Mouse (Mus musculus): Measurements from ENCODE around the gene Arl3. TPM values are rescaled to one million over a fixed set of nuclear protein-coding genes. Genes with fewer than 3 reads are reported as not detected.

Gene Arl3
- polyA plus RNA-seq, 1 experiment from 2014 or later = 91.8 TPM

GRCm38 (mm10) chr19:46495136-46495535 is 77.9 kb downstream of the Arl3 start:
- no peak overlapping the region for H3K4me2 ChIP-seq
- no peak overlapping the region for H3K9ac ChIP-seq
- 71% methylated on average over 8 of the region's 8 CpGs for WGBS
- no peak overlapping the region for H3K27ac ChIP-seq
- peaks cover 13% of the 10 kb centered on the region for H3K4me1 ChIP-seq (replicated peaks)
- ATAC-seq (replicated peaks; ENCODE audit: insufficient number of reproducible peaks, insufficient read depth, low FRiP score, low read depth) = no peak
- H3K9me3 ChIP-seq (replicated peaks) = no peaks in the 10 kb centered on the region
- H3K36me3 ChIP-seq = no peaks in the 10 kb centered on the region
- H3K27me3 ChIP-seq = no peaks in the 10 kb centered on the region
- H3K4me3 ChIP-seq = no peak overlapping the region

GRCm38 (mm10) chr19:46490634-46491033 is 82.4 kb downstream of the Arl3 start:
- no peak overlapping the region for H3K9ac ChIP-seq
- peaks cover 45% of the 10 kb centered on the region for H3K4me1 ChIP-seq (replicated peaks)
- no peak overlapping the region for H3K4me2 ChIP-seq
- no peak for ATAC-seq (replicated peaks; ENCODE audit: insufficient number of reproducible peaks, insufficient read depth, low FRiP score, low read depth)
- WGBS = 5% methylated on average over 2 of the region's 2 CpGs
- no peak overlapping the region for H3K4me3 ChIP-seq
- H3K27me3 ChIP-seq = no peaks in the 10 kb centered on the region
- H3K9me3 ChIP-seq (replicated peaks) = no peaks in the 10 kb centered on the region
- peak overlapping the region; percentile 12; the same call in 1 of the 2 replicates for H3K27ac ChIP-seq
- no peaks in the 10 kb centered on the region for H3K36me3 ChIP-seq

- peaks cover 55% of the 10 kb centered on the region for H3K4me1 ChIP-seq (replicated peaks)
- WGBS = 75% methylated on average over 1 of the region's 1 CpGs
- H3K4me3 ChIP-seq = no peak overlapping the region
- H3K27me3 ChIP-seq = no peaks in the 10 kb centered on the region
- no peak overlapping the region for H3K9ac ChIP-seq
- no peak overlapping the region for H3K4me2 ChIP-seq
- no peaks in the 10 kb centered on the region for H3K9me3 ChIP-seq (replicated peaks)
- H3K36me3 ChIP-seq = no peaks in the 10 kb centered on the region
- ATAC-seq (replicated peaks; ENCODE audit: insufficient number of reproducible peaks, insufficient read depth, low FRiP score, low read depth) = no peak
- H3K27ac ChIP-seq = no peak overlapping the region
Observed at GRCm38 (mm10) chr19:46489448-46489847, 83.5 kb downstream of the Arl3 start.

- H3K4me2 ChIP-seq = no peak overlapping the region
- ATAC-seq (replicated peaks; ENCODE audit: insufficient number of reproducible peaks, insufficient read depth, low FRiP score, low read depth) = no peak
- no peaks in the 10 kb centered on the region for H3K36me3 ChIP-seq
- peaks cover 82% of the 10 kb centered on the region for H3K4me1 ChIP-seq (replicated peaks)
- H3K9me3 ChIP-seq (replicated peaks) = no peaks in the 10 kb centered on the region
- 40% methylated on average over 2 of the region's 2 CpGs for WGBS
- H3K9ac ChIP-seq = no peak overlapping the region
- peak overlapping the region; percentile 23 for H3K27ac ChIP-seq
- no peak overlapping the region for H3K4me3 ChIP-seq
- no peaks in the 10 kb centered on the region for H3K27me3 ChIP-seq
Observed at GRCm38 (mm10) chr19:46486709-46487108, 86.3 kb downstream of the Arl3 start.

GRCm38 (mm10) chr19:46485847-46486246 is 87.2 kb downstream of the Arl3 start:
- Histone ChIP-seq H3K9ac (0 out of 2 replicates have a peak overlapping the region, but pooled peaks have one; percentile 14), H3K4me2 (no peak overlapping the region), H3K4me3 (no peak overlapping the region), H3K27ac (peak overlapping the region; percentile 93), H3K27me3 (no peaks in the 10 kb centered on the region), H3K9me3 (replicated peaks) (no peaks in the 10 kb centered on the region), H3K4me1 (replicated peaks) (peaks cover 88% of the 10 kb centered on the region), H3K36me3 (no peaks in the 10 kb centered on the region)
- ATAC-seq (replicated peaks; ENCODE audit: insufficient number of reproducible peaks, insufficient read depth, low FRiP score, low read depth) = no peak
- 58% methylated on average over 9 of the region's 9 CpGs for WGBS

GRCm38 (mm10) chr19:46484518-46484917 is 88.5 kb downstream of the Arl3 start:
- Histone ChIP-seq H3K4me1 (replicated peaks) (peaks cover 90% of the 10 kb centered on the region), H3K4me3 (no peak overlapping the region), H3K36me3 (no peaks in the 10 kb centered on the region), H3K4me2 (no peak overlapping the region), H3K9me3 (replicated peaks) (no peaks in the 10 kb centered on the region), H3K27ac (peak overlapping the region; percentile 93), H3K9ac (peak overlapping the region; percentile 27; the same call in 1 of the 2 replicates), H3K27me3 (no peaks in the 10 kb centered on the region)
- 17% methylated on average over 5 of the region's 5 CpGs for WGBS
- ATAC-seq (replicated peaks; ENCODE audit: insufficient number of reproducible peaks, insufficient read depth, low FRiP score, low read depth) = peak; percentile 71

GRCm38 (mm10) chr19:46483701-46484328 is 89.2 kb downstream of the Arl3 start:
- WGBS = 70% methylated on average over 15 of the region's 15 CpGs
- Histone ChIP-seq H3K27ac (peak overlapping the region; percentile 93), H3K36me3 (no peaks in the 10 kb centered on the region), H3K4me1 (replicated peaks) (peaks cover 93% of the 10 kb centered on the region), H3K4me2 (peak overlapping the region; percentile 15; the same call in 1 of the 2 replicates), H3K27me3 (no peaks in the 10 kb centered on the region), H3K4me3 (no peak overlapping the region), H3K9me3 (replicated peaks) (no peaks in the 10 kb centered on the region), H3K9ac (peak overlapping the region; percentile 23; the same call in 1 of the 2 replicates)
- ATAC-seq (replicated peaks; ENCODE audit: insufficient number of reproducible peaks, insufficient read depth, low FRiP score, low read depth) = no peak

- no peaks in the 10 kb centered on the region for H3K27me3 ChIP-seq
- no peaks in the 10 kb centered on the region for H3K9me3 ChIP-seq (replicated peaks)
- peak overlapping the region; percentile 8; the same call in 1 of the 2 replicates for H3K9ac ChIP-seq
- WGBS = 36% methylated on average over 17 of the region's 17 CpGs
- H3K27ac ChIP-seq = peak overlapping the region; percentile 93
- H3K4me1 ChIP-seq (replicated peaks) = peaks cover 97% of the 10 kb centered on the region
- ATAC-seq (replicated peaks; ENCODE audit: insufficient number of reproducible peaks, insufficient read depth, low FRiP score, low read depth) = no peak
- no peaks in the 10 kb centered on the region for H3K36me3 ChIP-seq
- no peak overlapping the region for H3K4me2 ChIP-seq
- no peak overlapping the region for H3K4me3 ChIP-seq
Observed at GRCm38 (mm10) chr19:46482896-46483516, 90.0 kb downstream of the Arl3 start.

GRCm38 (mm10) chr19:46481756-46482155 is 91.2 kb downstream of the Arl3 start:
- WGBS = 20% methylated on average over 4 of the region's 4 CpGs
- H3K36me3 ChIP-seq = no peaks in the 10 kb centered on the region
- no peak for ATAC-seq (replicated peaks; ENCODE audit: insufficient number of reproducible peaks, insufficient read depth, low FRiP score, low read depth)
- no peaks in the 10 kb centered on the region for H3K9me3 ChIP-seq (replicated peaks)
- peaks cover 97% of the 10 kb centered on the region for H3K4me1 ChIP-seq (replicated peaks)
- H3K9ac ChIP-seq = no peak overlapping the region
- H3K4me3 ChIP-seq = no peak overlapping the region
- no peak overlapping the region for H3K4me2 ChIP-seq
- 0 out of 2 replicates have a peak overlapping the region, but pooled peaks have one; percentile 13 for H3K27ac ChIP-seq
- no peaks in the 10 kb centered on the region for H3K27me3 ChIP-seq

- no peaks in the 10 kb centered on the region for H3K36me3 ChIP-seq
- H3K4me2 ChIP-seq = no peak overlapping the region
- H3K9me3 ChIP-seq (replicated peaks) = no peaks in the 10 kb centered on the region
- H3K27me3 ChIP-seq = no peaks in the 10 kb centered on the region
- ATAC-seq (replicated peaks; ENCODE audit: insufficient number of reproducible peaks, insufficient read depth, low FRiP score, low read depth) = no peak
- no peak overlapping the region for H3K4me3 ChIP-seq
- no peak overlapping the region for H3K9ac ChIP-seq
- peaks cover 93% of the 10 kb centered on the region for H3K4me1 ChIP-seq (replicated peaks)
- H3K27ac ChIP-seq = 0 out of 2 replicates have a peak overlapping the region, but pooled peaks have one; percentile 13
- WGBS = 52% methylated on average over 3 of the region's 3 CpGs
Observed at GRCm38 (mm10) chr19:46481352-46481751, 91.6 kb downstream of the Arl3 start.
